Mouse (Mus musculus) kidney, embryonic 15.5 days (tissue): ENCODE results near the gene Hyal4. TPM values are rescaled to one million over a fixed set of nuclear protein-coding genes. Genes with fewer than 3 reads are reported as not detected.

Experiments used
- ATAC-seq: fragments of 200-750 bp; cut with Nextera tagmentation; replicated peaks from 2 replicates; pipeline ENCODE4 v1.8.0; 2017; ENCODE audit warnings: moderate TSS enrichment; ENCODE audit not compliant: low FRiP score
- H3K27ac ChIP-seq: fragments of 300-500 bp; sonication (generic); 2 replicates; pipeline ENCODE4 v1.5.1; 2015; ENCODE audit warnings: mild to moderate bottlenecking, inconsistent platforms
- H3K27me3 ChIP-seq: fragments of 300-500 bp; sonication (generic); 2 replicates; pipeline ENCODE4 v1.6.1; 2015; ENCODE audit warnings: inconsistent platforms
- H3K36me3 ChIP-seq: fragments of 300-500 bp; sonication (generic); 2 replicates; pipeline ENCODE4 v1.6.1; 2015; ENCODE audit warnings: inconsistent platforms
- H3K4me1 ChIP-seq: fragments of 300-500 bp; sonication (generic); 2 replicates; pipeline ENCODE4 v1.6.1; 2015; ENCODE audit warnings: inconsistent platforms
- H3K4me2 ChIP-seq: fragments of 300-500 bp; sonication (generic); 2 replicates; pipeline ENCODE4 v1.6.1; 2015; ENCODE audit warnings: moderate library complexity, mild to moderate bottlenecking, inconsistent platforms
- H3K4me3 ChIP-seq: fragments of 300-500 bp; sonication (generic); replicated peaks from 2 replicates; pipeline ENCODE4 v1.5.1; 2015; ENCODE audit warnings: mild to moderate bottlenecking, inconsistent platforms
- H3K9ac ChIP-seq: fragments of 300-500 bp; sonication (generic); 2 replicates; pipeline ENCODE4 v1.6.1; 2015; ENCODE audit warnings: mild to moderate bottlenecking, inconsistent platforms
- H3K9me3 ChIP-seq: fragments of 300-500 bp; sonication (generic); replicated peaks from 2 replicates; pipeline ENCODE4 v1.6.1; 2016; ENCODE audit warnings: inconsistent platforms
- WGBS: fragments of 180-500 bp; shearing (Covaris S2); methylation state at CpG from one replicate; pipeline ENCODE4 v1.1.7; 2015; ENCODE audit warnings: mixed read lengths; 5-methylcytosine and 5-hydroxymethylcytosine counted together
- polyA plus RNA-seq: library from polyadenylated mRNA; unstranded; fragments of >200 nt; fragmentation: Nextera tagmentation; extraction: Ambion mirVana; gene quantifications from 2 replicates; pipeline ENCODE4 v1.2.1, GENCODE M21; 2015

Gene Hyal4
- not detected in 2 replicates for polyA plus RNA-seq

DNA sequence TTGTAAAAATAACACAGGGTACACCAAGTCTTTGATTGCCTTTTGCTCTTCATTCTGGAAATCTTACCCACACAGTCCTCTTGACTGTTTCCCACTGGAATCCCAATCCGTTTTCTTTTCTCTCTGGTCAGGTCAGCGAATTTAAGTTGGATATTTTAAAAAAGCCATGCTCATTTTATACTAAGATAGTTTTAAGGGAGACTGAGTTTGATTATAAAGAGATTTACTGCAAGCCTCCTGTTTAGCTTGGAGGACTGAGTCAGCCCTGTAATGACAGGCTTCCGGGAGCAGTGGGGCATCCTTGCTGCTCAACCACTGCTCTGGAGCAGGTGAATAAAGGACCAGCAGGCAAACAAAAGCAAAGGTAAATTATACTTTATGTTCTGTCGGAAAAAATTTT is at the start of gene Hyal4:
Gene Hyal4 (plus strand): TSS at position 301 of the 400 bp plus-strand sequence.
- no peak within 1 kb of the TSS for H3K27ac ChIP-seq
- 81% methylated on average over 4 of the region's 4 CpGs for WGBS
- no peaks in the 10 kb centered on the region for H3K36me3 ChIP-seq
- no peak within 1 kb of the TSS for H3K9ac ChIP-seq
- no peaks in the 10 kb centered on the region for H3K9me3 ChIP-seq
- no peak for ATAC-seq
- no peaks in the 10 kb centered on the region for H3K4me1 ChIP-seq
- no peaks in the 10 kb centered on the region for H3K27me3 ChIP-seq
- H3K4me2 ChIP-seq: no peak within 1 kb of the TSS
- H3K4me3 ChIP-seq: no peak within 1 kb of the TSS

- no peaks in the 10 kb centered on the region for H3K4me1 ChIP-seq
- 83% methylated on average over 5 of the region's 5 CpGs for WGBS
- ATAC-seq: no peak
- H3K4me3 ChIP-seq: no peak overlapping the region
- no peak overlapping the region for H3K9ac ChIP-seq
- H3K4me2 ChIP-seq: no peak overlapping the region
- no peaks in the 10 kb centered on the region for H3K9me3 ChIP-seq
- no peaks in the 10 kb centered on the region for H3K27me3 ChIP-seq
- H3K27ac ChIP-seq: no peak overlapping the region
- H3K36me3 ChIP-seq: no peaks in the 10 kb centered on the region
Measured at GRCm38 (mm10) chr6:24707090-24707489, 41.0 kb upstream of the Hyal4 start.

- WGBS: 62% methylated on average over 2 of the region's 2 CpGs
- no peaks in the 10 kb centered on the region for H3K4me1 ChIP-seq
- H3K9ac ChIP-seq: no peak overlapping the region
Measured at GRCm38 (mm10) chr6:24707499-24707898, 40.6 kb upstream of the Hyal4 start.

GRCm38 (mm10) chr6:24721317-24722099 is 26.6 kb upstream of the Hyal4 start:
- no peak for ATAC-seq
- H3K4me3 ChIP-seq: no peak overlapping the region
- H3K4me2 ChIP-seq: no peak overlapping the region
- no peaks in the 10 kb centered on the region for H3K4me1 ChIP-seq
- no peaks in the 10 kb centered on the region for H3K36me3 ChIP-seq
- no peak overlapping the region for H3K27ac ChIP-seq
- 31% methylated on average over 13 of the region's 13 CpGs for WGBS
- no peak overlapping the region for H3K9ac ChIP-seq
- H3K27me3 ChIP-seq: no peaks in the 10 kb centered on the region
- no peaks in the 10 kb centered on the region for H3K9me3 ChIP-seq

More at GRCm38 (mm10) chr6:24707499-24707898, 40.6 kb upstream of the Hyal4 start:
- H3K36me3 ChIP-seq: no peaks in the 10 kb centered on the region
- H3K27ac ChIP-seq: no peak overlapping the region
- no peaks in the 10 kb centered on the region for H3K27me3 ChIP-seq
- H3K9me3 ChIP-seq: no peaks in the 10 kb centered on the region
- no peak for ATAC-seq
- no peak overlapping the region for H3K4me3 ChIP-seq
- H3K4me2 ChIP-seq: no peak overlapping the region

DNA sequence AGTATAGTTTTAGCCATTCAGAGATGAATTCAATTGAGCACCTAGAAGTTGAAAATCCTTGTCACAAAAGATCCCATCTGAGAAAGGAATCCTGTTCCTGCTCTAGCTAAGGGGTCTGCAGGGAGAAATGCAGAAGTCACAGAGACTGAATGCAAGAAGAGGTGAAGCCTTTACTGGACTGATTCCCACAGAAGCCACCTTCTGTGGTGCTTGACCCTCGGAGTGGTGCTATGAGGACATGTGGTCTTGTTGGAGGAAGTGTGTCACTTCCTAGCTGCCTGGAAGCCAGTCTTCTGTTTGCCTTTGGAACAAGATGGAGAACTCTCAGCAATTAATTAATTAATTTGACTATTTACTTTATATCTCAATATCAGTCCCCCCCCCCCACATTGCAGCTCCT is 20.0 kb upstream of the Hyal4 start:
- no peak for ATAC-seq
- Histone ChIP-seq H3K27me3 (no peaks in the 10 kb centered on the region), H3K9me3 (no peaks in the 10 kb centered on the region), H3K4me2 (no peak overlapping the region), H3K4me3 (no peak overlapping the region), H3K36me3 (no peaks in the 10 kb centered on the region), H3K27ac (no peak overlapping the region), H3K9ac (no peak overlapping the region), H3K4me1 (no peaks in the 10 kb centered on the region)
- WGBS: 81% methylated on average over 1 of the region's 1 CpGs

- WGBS: 82% methylated on average over 3 of the region's 3 CpGs
Measured at GRCm38 (mm10) chr6:24732945-24733344, 15.2 kb upstream of the Hyal4 start, which contains the start of gene Hyal6. TSS of gene Hyal6 (plus strand) at chr6:24733245.

GRCm38 (mm10) chr6:24734565-24734964 is 13.6 kb upstream of the Hyal4 start:
- Histone ChIP-seq H3K9me3 (no peaks in the 10 kb centered on the region), H3K9ac (no peak overlapping the region), H3K4me3 (no peak overlapping the region), H3K4me1 (no peaks in the 10 kb centered on the region), H3K4me2 (no peak overlapping the region), H3K27me3 (no peaks in the 10 kb centered on the region), H3K27ac (no peak overlapping the region), H3K36me3 (no peaks in the 10 kb centered on the region)
- ATAC-seq: no peak
- WGBS: 83% methylated on average over 6 of the region's 6 CpGs

More at GRCm38 (mm10) chr6:24732945-24733344, 15.2 kb upstream of the Hyal4 start, which contains the start of gene Hyal6:
- no peaks in the 10 kb centered on the region for H3K36me3 ChIP-seq
- H3K4me2 ChIP-seq: no peak within 1 kb of the TSS
- no peak for ATAC-seq
- no peak within 1 kb of the TSS for H3K4me3 ChIP-seq
- no peak within 1 kb of the TSS for H3K9ac ChIP-seq
- no peaks in the 10 kb centered on the region for H3K9me3 ChIP-seq
- no peak within 1 kb of the TSS for H3K27ac ChIP-seq
- no peaks in the 10 kb centered on the region for H3K27me3 ChIP-seq
- no peaks in the 10 kb centered on the region for H3K4me1 ChIP-seq

DNA sequence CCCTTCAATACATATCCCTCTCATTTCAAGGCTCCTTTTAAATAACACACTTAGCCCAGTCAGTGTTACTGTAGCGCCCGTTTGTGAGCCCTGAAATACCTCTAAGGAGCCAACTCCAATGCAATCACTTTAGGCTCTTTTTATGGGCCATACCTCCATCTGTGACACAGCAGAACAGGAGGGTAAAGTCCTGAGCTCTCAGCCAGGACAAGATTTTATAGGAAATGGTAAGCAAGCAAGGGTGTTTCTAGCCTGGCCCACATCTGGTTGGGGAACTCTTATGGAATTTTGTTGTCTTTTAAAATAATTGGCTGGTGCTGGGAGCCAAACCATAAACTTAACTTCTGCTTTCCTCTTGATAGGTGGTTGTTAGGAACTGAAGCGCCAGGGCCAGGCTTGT is 11.2 kb downstream of the Hyal4 start:
- no peaks in the 10 kb centered on the region; the same call in 1 of the 2 replicates for H3K9me3 ChIP-seq
- H3K9ac ChIP-seq: no peak overlapping the region
- ATAC-seq: no peak
- no peak overlapping the region for H3K4me3 ChIP-seq
- WGBS: 89% methylated on average over 3 of the region's 3 CpGs
- no peaks in the 10 kb centered on the region for H3K27me3 ChIP-seq
- H3K4me1 ChIP-seq: no peaks in the 10 kb centered on the region
- H3K36me3 ChIP-seq: no peaks in the 10 kb centered on the region
- no peak overlapping the region for H3K4me2 ChIP-seq
- no peak overlapping the region for H3K27ac ChIP-seq

DNA sequence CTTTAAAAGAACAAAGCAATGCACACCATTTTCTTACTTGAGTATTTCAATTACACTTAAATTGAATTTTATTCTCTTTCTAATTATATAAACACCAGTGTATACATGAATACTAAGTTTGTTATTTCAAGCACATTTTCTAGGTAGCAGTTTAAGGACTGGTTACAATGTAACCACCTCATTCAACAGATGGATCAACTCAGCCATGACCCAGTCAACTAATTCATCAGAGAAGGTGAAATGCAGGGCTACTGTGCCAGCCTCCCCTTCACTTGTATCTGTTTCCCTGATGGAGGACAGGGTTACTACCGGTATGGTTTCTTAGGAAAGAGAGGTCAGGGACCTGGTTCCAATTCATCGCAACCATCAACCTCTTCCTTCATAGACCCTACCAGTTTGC is 18.1 kb downstream of the Hyal4 start:
- Histone ChIP-seq H3K27me3 (no peaks in the 10 kb centered on the region), H3K4me2 (no peak overlapping the region), H3K36me3 (no peaks in the 10 kb centered on the region), H3K4me3 (no peak overlapping the region), H3K9me3 (no peaks in the 10 kb centered on the region), H3K27ac (no peak overlapping the region), H3K4me1 (no peaks in the 10 kb centered on the region), H3K9ac (no peak overlapping the region)
- peak; percentile 71; the same call in 1 of the 2 replicates for ATAC-seq
- 31% methylated on average over 2 of the region's 2 CpGs for WGBS

DNA sequence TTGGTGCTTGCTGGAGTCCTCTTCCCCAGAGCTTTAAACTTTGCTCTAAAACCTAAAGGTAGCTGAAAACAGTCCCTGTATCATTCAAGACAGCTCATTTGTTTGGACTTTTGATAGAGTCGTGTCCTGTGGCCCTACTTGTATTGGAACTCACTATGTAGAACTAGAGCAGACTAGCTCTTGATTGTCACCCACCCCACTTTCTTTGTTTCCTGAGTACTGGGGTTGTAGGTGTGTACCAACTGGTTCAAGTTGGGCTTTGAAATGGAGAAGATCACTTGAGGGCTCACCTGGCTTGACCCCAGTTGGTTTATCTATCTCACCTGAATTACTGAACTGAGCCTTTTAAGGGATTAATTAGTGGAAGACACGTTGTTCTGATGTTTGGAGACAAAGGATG is 31.1 kb downstream of the Hyal4 start:
- H3K4me3 ChIP-seq: no peak overlapping the region
- no peak for ATAC-seq
- 68% methylated on average over 2 of the region's 2 CpGs for WGBS

GRCm38 (mm10) chr6:24790888-24791287 is 42.8 kb downstream of the Hyal4 start, which contains the start of gene Spam1:
TSS of gene Spam1 (plus strand) at chr6:24791188.
- Histone ChIP-seq H3K27me3 (no peaks in the 10 kb centered on the region), H3K9me3 (no peaks in the 10 kb centered on the region), H3K4me3 (no peak within 1 kb of the TSS), H3K9ac (no peak within 1 kb of the TSS), H3K4me2 (no peak within 1 kb of the TSS), H3K36me3 (no peaks in the 10 kb centered on the region), H3K27ac (no peak within 1 kb of the TSS), H3K4me1 (no peaks in the 10 kb centered on the region)
- ATAC-seq: no peak

More for the DNA sequence above, 31.1 kb downstream of the Hyal4 start:
- Histone ChIP-seq H3K27me3 (no peaks in the 10 kb centered on the region), H3K9ac (no peak overlapping the region), H3K9me3 (no peaks in the 10 kb centered on the region), H3K4me2 (no peak overlapping the region), H3K27ac (no peak overlapping the region), H3K4me1 (no peaks in the 10 kb centered on the region), H3K36me3 (no peaks in the 10 kb centered on the region)
